Mouse (Mus musculus) kidney, adult 2 months (tissue): Measurements from ENCODE around the gene Sacm1l.

Source experiments
- CTCF ChIP-seq: fragments of 200-500 bp; conservative IDR thresholded peaks from 2 replicates; pipeline ENCODE4 v1.5.1; 2011; ENCODE audit warnings: low read depth, mild to moderate bottlenecking, control low read depth, low read length, moderate library complexity, mixed read lengths; ENCODE audit not compliant: insufficient read depth, insufficient read length
- POLR2A ChIP-seq: fragments of 200-500 bp; IDR thresholded peaks from one replicate; pipeline ENCODE4 v1.6.1; 2011; ENCODE audit warnings: low read depth, low read length, control low read depth

- no peak for TF ChIP-seq POLR2A
- no peak for TF ChIP-seq CTCF
These were observed 25.0 kb downstream of the Sacm1l start for GRCm38 (mm10) chr9:123554599-123554998.
